Mouse (Mus musculus): ENCODE data around the gene Harbi1.
A peak's percentile ranks its signal among the peaks of the same experiment; 100 is the strongest.
"Not testable (repeated sequence)": the region's sequence is repeated elsewhere in the genome, so short reads cannot be mapped to it uniquely, and the experiment has no call there.

The Harbi1 gene

DNA sequence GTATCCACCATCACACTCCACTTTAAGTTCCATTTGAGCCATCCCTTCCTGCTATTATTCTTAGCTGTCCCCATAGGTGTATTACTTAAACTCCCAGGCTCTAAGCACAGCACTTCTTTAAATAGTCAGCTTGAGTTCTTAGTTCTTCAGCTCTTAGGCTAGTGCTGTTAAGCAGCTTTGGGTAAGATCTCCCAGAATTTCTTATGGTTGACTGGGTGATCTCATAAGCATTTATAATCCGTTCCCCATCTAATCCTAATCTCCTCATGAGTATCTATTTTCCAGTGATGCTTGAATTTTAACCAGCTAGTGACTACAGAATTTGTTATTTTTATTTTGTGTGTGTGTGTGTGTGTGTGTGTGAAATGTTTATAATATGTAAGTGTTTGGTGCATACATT, 4.3 kb downstream of the Harbi1 start:
- no peak for DNase-seq (ENCODE audit: low spot score)

DNA sequence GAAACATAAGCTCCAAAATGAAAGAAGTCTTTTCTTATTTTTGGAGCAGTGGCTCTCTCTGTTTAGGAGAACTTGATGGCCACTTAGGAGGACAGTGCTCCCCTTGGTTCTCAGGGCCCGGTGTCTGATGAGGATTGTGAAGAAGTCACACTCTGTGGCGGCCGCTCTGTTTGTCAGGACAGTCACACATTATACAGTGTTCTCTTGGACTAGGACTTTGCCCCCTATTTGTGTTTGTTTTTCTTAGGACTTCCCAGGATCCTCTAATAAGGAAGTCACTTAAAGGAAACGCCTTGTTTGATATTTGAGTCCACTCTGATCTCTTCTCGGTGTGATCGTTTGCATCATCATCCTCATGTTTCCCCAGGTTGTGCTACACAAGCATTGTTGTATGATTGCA, 7.6 kb downstream of the Harbi1 start:
- no peak for DNase-seq (ENCODE audit: low spot score)

DNA sequence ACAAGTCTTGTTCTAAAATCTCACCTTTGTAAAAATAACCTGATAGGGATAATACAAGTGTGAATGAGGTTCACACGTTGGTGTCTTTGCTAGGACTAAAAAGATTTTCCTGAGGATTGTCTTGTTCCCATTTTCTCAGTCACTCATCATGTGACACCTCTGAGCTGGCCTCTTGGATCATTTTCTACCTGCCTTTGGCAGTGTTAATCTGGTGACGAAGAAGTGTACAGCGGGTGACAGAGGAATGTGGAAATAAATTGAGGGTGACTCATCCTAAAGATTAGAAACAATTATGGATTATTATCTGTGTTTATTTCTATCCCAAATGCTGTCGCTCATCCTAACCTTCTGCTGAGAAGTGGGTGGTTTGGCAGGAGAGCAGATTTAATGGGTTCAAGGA, 12.7 kb downstream of the Harbi1 start:
- no peak for DNase-seq (ENCODE audit: low spot score)

DNA sequence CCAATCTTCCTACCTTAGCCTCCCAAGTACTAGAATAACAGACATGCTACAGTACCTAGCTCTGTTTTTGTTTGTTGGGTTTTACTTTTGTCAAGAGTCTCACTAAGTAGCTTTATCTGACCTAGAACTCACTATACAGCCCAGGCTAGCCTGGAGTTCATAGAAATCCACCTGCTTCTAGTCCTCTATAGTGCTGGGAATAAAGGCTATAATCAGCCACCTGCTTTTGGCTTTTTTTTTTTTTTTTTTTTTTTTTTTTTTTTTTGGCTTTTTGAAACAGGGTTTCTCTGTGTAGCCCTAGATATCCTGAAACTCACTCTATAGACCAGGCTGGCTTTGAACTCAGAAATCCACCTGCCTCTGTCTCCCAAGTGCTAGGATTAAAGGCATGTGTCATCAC, 13.3 kb downstream of the Harbi1 start:
- DNase-seq (ENCODE audit: low spot score), result no peak

DNA sequence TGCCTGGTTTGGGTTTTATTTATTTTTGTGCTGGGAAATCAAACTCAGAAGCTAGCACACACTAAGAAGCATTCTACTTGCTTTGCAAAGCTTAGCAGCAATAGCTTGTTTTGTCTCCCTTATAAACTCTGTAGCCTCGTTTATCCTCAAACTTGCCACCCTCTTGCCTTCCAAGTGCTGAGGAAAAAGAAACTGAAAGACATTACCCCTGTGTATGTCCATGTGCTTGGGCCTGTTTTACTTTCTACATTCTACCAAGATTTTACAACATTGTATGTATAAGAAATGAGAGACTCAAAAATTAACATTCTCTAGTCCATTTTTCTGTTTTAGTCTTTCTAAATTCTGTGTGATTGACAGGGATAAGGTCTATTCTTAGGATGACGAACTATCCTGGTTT, 14.1 kb downstream of the Harbi1 start:
- DNase-seq (ENCODE audit: low spot score), result no peak

DNA sequence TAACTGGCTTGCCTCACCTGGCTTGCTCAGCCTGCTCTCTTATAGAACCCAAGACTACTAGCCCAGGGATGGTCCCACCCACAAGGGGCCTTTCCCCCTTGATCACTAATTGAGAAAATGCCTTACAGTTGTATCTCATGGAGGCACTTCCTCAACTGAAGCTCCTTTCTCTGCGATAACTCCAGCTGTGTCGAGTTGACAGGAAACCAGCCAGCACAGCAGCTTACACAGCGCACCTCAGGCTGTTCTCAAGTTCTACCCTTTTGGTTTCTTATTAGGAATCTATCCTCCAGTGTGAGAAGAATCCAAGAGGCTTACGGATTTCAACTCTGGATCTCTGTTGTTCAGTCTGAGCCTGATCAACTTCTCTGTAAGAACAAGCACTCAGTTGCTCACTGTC, 14.8 kb downstream of the Harbi1 start:
- DNase-seq (ENCODE audit: low spot score), result not testable (repeated sequence)

DNA sequence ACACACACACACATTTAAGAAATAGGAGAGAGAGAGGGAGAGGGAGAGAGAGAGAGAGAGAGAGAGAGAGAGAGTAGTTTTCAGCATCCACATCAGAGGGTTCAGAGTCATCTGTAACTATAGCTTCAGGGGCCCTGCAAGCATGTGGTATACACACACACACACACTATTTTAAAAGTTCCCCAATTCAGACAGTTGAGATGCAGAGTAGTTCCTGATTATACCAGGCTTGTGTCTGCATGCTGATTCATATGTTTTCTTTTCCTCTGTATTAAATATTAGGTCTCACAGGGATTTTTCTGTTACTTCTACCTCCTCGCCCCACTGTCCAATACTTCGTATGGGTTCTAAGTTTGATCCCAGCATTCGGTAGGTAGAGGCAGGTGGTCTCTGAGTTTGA, 16.4 kb downstream of the Harbi1 start:
- no peak for DNase-seq (ENCODE audit: low spot score)

DNA sequence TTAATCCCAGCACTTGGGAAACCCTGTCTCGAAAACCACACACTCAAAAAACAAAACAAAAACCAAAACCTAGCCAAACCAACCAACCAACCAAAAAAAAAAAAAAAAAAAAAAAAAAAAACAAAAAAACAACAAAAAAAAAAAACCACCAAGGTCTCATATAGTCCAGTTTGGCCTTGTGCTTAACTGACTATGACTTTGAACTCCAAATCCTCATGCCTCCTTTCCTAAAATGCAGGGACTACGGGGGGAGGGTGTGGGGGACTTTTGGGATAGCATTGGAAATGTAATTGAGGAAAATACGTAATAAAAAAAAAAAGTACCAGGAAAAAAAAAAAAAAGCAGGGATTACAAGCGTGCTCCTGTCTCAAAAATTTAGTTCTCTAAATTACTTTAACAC, 18.9 kb downstream of the Harbi1 start:
- no peak for DNase-seq (ENCODE audit: low spot score)

DNA sequence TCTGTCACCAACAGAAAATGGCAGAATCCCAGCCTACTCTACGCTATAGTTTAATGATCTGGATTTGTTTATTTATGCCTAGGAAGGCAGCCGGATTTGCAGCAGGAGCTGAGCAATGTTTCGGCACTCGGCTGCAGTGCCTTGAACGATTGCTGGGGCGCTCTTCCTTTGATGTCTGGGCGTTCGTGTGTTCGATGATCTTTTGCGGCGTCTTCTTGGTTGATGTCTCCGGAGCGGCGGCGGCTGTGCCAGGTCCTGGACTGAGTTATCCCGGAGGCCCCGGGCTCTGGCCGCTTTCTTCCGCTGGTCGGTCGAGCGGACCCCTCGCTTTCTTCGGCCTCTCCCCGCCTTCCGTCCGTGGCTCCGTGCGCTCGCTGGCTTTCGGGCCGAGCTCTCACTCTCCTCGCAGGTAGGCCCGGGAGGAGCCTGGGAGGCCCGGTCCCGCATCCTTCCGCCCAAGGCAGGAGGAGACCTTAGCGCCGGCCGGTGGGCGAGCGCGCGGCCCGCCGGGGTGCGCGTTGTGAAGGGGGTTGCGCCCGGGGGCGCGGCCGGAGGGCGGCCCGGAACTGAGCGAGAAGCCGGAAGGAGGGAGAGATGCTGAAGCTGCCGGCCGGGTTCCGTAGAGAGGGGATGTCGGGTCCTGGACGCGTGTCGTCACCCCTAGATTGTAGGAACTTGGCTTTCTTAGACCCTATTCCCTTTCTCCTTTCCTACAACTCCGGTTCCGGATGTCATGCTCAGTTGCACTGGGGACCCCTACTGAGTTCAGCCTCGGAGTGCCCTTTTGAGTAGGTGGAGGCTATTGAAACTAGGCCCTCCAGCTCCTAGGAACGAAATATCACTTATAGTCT, 19.5 kb downstream of the Harbi1 start, which contains the start of gene Ambra1:
Ambra1 (plus strand) TSS at position 164 of the 851 bp plus-strand sequence.
- peak; percentile 86 for DNase-seq (ENCODE audit: low spot score)

DNA sequence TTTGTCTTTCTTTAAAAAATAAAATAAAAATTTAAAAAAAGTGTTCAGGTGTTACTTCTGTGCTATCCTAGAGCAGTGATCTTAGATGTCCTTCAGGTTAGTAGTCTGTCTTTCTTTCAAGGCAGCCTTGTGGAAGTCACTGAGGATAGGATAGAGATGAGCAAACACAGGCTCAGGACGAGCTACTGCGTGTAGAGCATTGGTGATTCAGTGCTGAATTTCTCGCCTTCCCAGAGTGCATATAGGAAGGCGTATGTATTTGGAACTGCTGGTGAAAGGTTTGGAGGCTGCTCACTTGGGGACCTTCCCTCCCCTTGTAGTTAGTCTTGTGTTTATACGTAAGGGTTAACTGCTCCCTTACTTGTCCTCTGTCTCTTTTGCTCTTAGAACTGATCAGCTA, 24.6 kb downstream of the Harbi1 start:
- no peak for DNase-seq (ENCODE audit: low spot score)

DNA sequence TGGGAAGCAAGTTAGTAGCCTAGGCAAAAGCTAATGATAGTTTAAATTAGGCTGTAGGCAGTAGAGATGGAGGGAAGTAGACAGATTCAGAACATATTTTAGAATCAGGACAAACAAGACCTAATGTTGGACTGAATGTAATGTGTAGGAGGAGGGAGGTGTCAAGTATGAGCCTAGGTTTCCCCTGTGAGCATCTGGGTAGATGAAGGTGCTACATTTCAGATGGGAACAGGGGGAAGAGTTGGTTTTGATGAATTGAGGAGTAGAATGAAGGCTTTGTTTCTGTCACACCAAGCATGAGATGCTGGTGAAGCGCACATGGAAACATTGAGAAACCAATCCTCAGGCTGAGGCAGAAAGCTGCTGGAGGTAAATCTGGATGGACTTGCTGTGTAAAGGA, 28.9 kb downstream of the Harbi1 start:
- no peak for DNase-seq (ENCODE audit: low spot score)

DNA sequence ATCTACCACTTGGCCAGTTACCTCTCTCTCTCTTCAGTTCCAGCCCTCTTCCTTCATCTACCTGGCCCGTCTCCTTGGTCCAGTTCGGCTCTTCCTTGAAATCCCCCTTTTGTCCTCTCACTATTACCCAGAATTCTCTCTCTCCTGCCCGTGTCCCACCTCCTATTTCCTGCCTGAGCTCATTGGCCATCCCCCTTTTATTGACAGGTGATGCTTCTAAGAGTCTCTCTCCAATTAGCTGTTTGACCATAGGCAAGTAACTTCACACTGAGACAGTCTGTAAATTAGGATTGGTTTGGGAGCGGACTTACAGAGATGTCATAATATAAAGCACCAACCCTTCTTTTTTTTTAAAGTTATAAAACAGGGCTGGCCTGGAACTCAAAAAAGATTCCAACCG, 34.0 kb downstream of the Harbi1 start:
- no peak for DNase-seq (ENCODE audit: low spot score)

DNA sequence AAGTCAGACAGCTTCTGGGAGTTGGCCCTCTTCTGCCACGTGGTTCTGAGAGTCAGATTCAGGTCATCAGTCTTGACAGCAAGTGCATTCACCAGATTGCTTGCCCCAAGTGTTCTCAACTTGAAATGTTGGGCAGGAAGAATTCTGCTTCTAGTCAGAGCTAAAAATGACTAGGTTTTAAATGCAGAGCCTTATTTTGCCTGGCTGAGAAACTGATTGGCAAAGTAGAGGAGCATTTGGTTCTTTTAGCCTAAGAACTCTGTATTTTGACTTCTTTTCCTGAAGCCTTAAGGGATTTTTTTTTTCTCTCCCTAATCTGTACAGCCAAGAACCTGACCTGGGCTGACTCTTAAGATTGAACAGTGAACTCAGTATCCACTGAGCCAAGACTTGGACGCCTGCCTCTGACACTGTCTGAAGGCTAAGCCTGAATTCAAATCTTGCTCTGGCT, 39.2 kb downstream of the Harbi1 start:
- DNase-seq (ENCODE audit: low spot score), result no peak
